Comparison of ENCODE assay signal across 8 mouse cellular contexts in the genomic region with DNA sequence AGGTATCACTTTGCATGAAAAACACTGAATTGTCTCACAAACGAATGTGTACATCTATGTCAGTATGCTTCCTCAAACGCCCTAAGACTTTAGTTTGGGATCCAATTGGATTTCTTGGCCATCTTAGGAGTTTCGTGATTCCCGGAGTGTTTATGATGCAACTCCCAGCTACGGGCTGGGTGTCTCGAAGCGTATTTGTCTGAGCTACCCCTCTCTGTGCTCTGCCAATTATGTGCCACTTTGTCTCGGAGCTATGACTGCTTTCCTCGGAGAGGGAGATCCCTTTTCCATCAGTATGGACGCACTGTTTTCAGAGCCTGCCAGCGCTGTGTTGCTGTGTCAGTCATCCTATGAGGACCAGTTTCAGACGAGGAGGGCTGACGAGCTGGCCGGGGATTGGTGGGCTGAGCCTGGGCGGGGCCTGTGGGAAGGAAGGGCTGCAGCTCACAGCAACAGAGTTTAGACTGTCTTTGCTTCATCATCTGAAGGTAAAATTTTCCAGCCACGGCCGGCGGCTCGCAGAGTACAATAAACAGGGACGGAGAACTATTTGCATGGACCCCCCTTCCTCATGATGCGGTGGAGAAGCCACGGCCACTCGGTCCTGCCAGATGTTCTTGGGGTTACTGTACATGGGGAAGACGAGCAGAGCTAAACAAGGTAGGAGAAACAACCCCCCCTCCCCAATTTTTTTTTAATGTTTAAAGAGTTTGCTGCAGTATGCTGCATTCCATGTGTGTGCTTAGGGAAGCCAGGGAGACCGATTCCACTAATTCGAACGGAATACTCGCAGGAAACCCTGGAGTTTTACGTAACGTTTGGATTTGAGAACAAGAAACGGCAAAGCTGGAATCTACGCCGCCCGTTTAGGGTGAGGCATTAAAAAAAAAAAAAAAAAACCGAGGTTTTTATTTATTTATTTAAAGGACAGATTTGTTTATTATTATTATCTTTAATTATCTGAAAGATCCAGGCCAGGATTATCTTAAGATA. TPM values are rescaled to one million over a fixed set of nuclear protein-coding genes. Genes with fewer than 3 reads are reported as not detected.
DNase-seq lines count a peak whose midpoint lies in the region; ATAC-seq and TF ChIP-seq lines count a peak whose summit lies in the region.

A gene (plus strand): TSS at position 424 of the 993 bp plus-strand sequence.

- DNase-seq in 416B (ENCODE audit: low read depth): peak; percentile 94
- DNase-seq in heart, adult 8-10 months (ENCODE audit: low spot score): peak; percentile 98
- peak; percentile 80 to 89 for DNase-seq in monocyte, adult 2 months (ENCODE audit: low read depth in 1 of 2, low spot score in 2 of 2)
- peak; percentile 94 to 95 for DNase-seq in spleen, postnatal 36 days (ENCODE audit: low spot score in 2 of 2)

- no peak for TF ChIP-seq CTCF in bone marrow, adult 2 months (IDR thresholded peaks at IDR 0.05; ENCODE audit: control insufficient read depth, insufficient read depth, low read length)

- H3K9me3 ChIP-seq in embryonic facial prominence, embryonic 15.5 days (replicated peaks): no peaks in the 10 kb centered on the region
- no peaks in the 10 kb centered on the region for H3K9me3 ChIP-seq in kidney, embryonic 14.5 days (ENCODE audit: control insufficient read depth, low read length)
- no peaks in the 10 kb centered on the region for H3K9me3 ChIP-seq in limb, embryonic 15.5 days

- peak within 1 kb of the TSS; percentile 79 for H3K27ac ChIP-seq in bone marrow, adult 2 months (ENCODE audit: control insufficient read depth, insufficient read depth, low read depth, low read length, poor library complexity)
- peak within 1 kb of the TSS; percentile 98 for H3K27ac ChIP-seq in embryonic facial prominence, embryonic 15.5 days (replicated peaks)
- peak within 1 kb of the TSS; percentile 89 for H3K27ac ChIP-seq in kidney, embryonic 14.5 days (ENCODE audit: low read depth, low read length)
- H3K27ac ChIP-seq in limb, embryonic 15.5 days: peak within 1 kb of the TSS; percentile 97

- H3K27me3 ChIP-seq in embryonic facial prominence, embryonic 15.5 days: no peaks in the 10 kb centered on the region
- no peaks in the 10 kb centered on the region for H3K27me3 ChIP-seq in kidney, embryonic 14.5 days (ENCODE audit: control insufficient read depth, insufficient read depth, low read length)
- no peaks in the 10 kb centered on the region for H3K27me3 ChIP-seq in limb, embryonic 15.5 days

- peaks cover 1% of the 10 kb centered on the region; the same call in 1 of the 2 replicates for H3K4me1 ChIP-seq in bone marrow, adult 2 months (ENCODE audit: control insufficient read depth, insufficient read depth, low read length)
- peaks cover 50% of the 10 kb centered on the region for H3K4me1 ChIP-seq in embryonic facial prominence, embryonic 15.5 days
- H3K4me1 ChIP-seq in kidney, embryonic 14.5 days (ENCODE audit: control insufficient read depth, insufficient read depth, low read length): peaks cover 40% of the 10 kb centered on the region
- H3K4me1 ChIP-seq in limb, embryonic 15.5 days: peaks cover 40% of the 10 kb centered on the region

- H3K4me3 ChIP-seq in bone marrow, adult 2 months (replicated peaks; ENCODE audit: control insufficient read depth, low read depth, low read length): peak within 1 kb of the TSS; percentile 88
- peak within 1 kb of the TSS; percentile 74 for H3K4me3 ChIP-seq in embryonic facial prominence, embryonic 15.5 days (replicated peaks)
- H3K4me3 ChIP-seq in kidney, embryonic 14.5 days (ENCODE audit: low read length): peak within 1 kb of the TSS; percentile 62
- peak within 1 kb of the TSS; percentile 69 for H3K4me3 ChIP-seq in limb, embryonic 15.5 days

- 1% methylated on average over 35 of the region's 35 CpGs for WGBS in bone marrow, adult 2 months
- under 1% methylated on average over 35 of the region's 35 CpGs for WGBS in embryonic facial prominence, embryonic 15.5 days
- WGBS in kidney, embryonic 14.5 days: 1% methylated on average over 35 of the region's 35 CpGs
- WGBS in limb, embryonic 15.5 days: under 1% methylated on average over 35 of the region's 35 CpGs

- no peaks in the 10 kb centered on the region for H3K36me3 ChIP-seq in embryonic facial prominence, embryonic 15.5 days
- no peaks in the 10 kb centered on the region for H3K36me3 ChIP-seq in kidney, embryonic 14.5 days (ENCODE audit: control insufficient read depth, insufficient read depth, low read length)
- no peaks in the 10 kb centered on the region for H3K36me3 ChIP-seq in limb, embryonic 15.5 days

- TF ChIP-seq POLR2A in bone marrow, adult 2 months (IDR thresholded peaks at IDR 0.05; ENCODE audit: borderline replicate concordance, control insufficient read depth, low read depth, low read length): peak; percentile 46; the same call in 1 of the 2 replicates

- peak within 1 kb of the TSS; percentile 84 for H3K4me2 ChIP-seq in embryonic facial prominence, embryonic 15.5 days (replicated peaks)
- H3K4me2 ChIP-seq in kidney, embryonic 14.5 days (replicated peaks; ENCODE audit: low read depth, low read length): peak within 1 kb of the TSS; percentile 89
- peak within 1 kb of the TSS; percentile 83 for H3K4me2 ChIP-seq in limb, embryonic 15.5 days

- ATAC-seq in embryonic facial prominence, embryonic 15.5 days (ENCODE audit: insufficient number of reproducible peaks, low FRiP score, low TSS enrichment, low read depth): peak; percentile 98
- ATAC-seq in kidney, embryonic 14.5 days (ENCODE audit: low FRiP score, low TSS enrichment): peak; percentile 97
- peak; percentile 99 for ATAC-seq in limb, embryonic 15.5 days (ENCODE audit: insufficient number of reproducible peaks, low FRiP score, low TSS enrichment, low read depth)

- H3K9ac ChIP-seq in embryonic facial prominence, embryonic 15.5 days: peak within 1 kb of the TSS; percentile 65
- peak within 1 kb of the TSS; percentile 57 for H3K9ac ChIP-seq in kidney, embryonic 14.5 days (ENCODE audit: low read depth, low read length)
- H3K9ac ChIP-seq in limb, embryonic 15.5 days: peak within 1 kb of the TSS; percentile 62

RNA-seq across cellular contexts. Expression of the gene that starts here (rescaled TPM):
- 7.3 and 24.6 TPM in 2 replicates for polyA plus RNA-seq in bone marrow, adult 2 months (2011; ENCODE audit: insufficient read depth, insufficient read length, low replicate concordance, missing spikeins)
- 167 and 173 TPM in 2 replicates for polyA plus RNA-seq in embryonic facial prominence, embryonic 15.5 days (2015; fragmentation: Nextera tagmentation; extraction: Ambion mirVana)
- 100 to 1,000 TPM; 236 to 260 (median 252) TPM for total RNA-seq in heart, adult 8-10 months (2022)
- polyA plus RNA-seq in kidney, embryonic 14.5 days (2014; fragmentation: Nextera tagmentation; extraction: Ambion mirVana): 61.3 and 84.9 TPM in 2 replicates
- polyA plus RNA-seq in limb, embryonic 15.5 days (2015; fragmentation: Nextera tagmentation; extraction: Ambion mirVana): 163 and 180 TPM in 2 replicates

Comparison
In these comparisons a context has a peak if more than half of its experiments do, and no peak if none do; other contexts are left out.
1. Peak in every context shown above with its lines: DNase-seq, ATAC-seq, H3K4me3 ChIP-seq and H3K27ac ChIP-seq.